Mouse (Mus musculus) liver, adult 2 months (tissue): Measurements from ENCODE around the gene Hap1.

Experiments used
- CTCF ChIP-seq: fragments of 200-500 bp; IDR thresholded peaks from 2 replicates; pipeline ENCODE4 v1.5.1; 2011; ENCODE audit warnings: low read depth, low read length, control low read depth
- POLR2A ChIP-seq: fragments of 200-500 bp; IDR thresholded peaks from 2 replicates; pipeline ENCODE4 v1.6.1; 2011; ENCODE audit warnings: low read length, control low read depth; ENCODE audit not compliant: insufficient read depth; ENCODE audit errors: extremely low read depth

GRCm38 (mm10) chr11:100323578-100323977, 32.4 kb downstream of the Hap1 start:
- peak; percentile 68; the same call in 1 of the 2 replicates for TF ChIP-seq CTCF
- no peak for TF ChIP-seq POLR2A
